Mouse (Mus musculus) ZHBTc4 (cell line): ENCODE data around the gene Rara.
"Not testable (repeated sequence)": the region's sequence is repeated elsewhere in the genome, so short reads cannot be mapped to it uniquely, and the experiment has no call there.

Experiments used
- DNase-seq: peaks from one replicate; pipeline ENCODE4 v3.0.0-alpha.2; 2011; ENCODE audit warnings: low read depth, low spot score

Gene Rara

DNA sequence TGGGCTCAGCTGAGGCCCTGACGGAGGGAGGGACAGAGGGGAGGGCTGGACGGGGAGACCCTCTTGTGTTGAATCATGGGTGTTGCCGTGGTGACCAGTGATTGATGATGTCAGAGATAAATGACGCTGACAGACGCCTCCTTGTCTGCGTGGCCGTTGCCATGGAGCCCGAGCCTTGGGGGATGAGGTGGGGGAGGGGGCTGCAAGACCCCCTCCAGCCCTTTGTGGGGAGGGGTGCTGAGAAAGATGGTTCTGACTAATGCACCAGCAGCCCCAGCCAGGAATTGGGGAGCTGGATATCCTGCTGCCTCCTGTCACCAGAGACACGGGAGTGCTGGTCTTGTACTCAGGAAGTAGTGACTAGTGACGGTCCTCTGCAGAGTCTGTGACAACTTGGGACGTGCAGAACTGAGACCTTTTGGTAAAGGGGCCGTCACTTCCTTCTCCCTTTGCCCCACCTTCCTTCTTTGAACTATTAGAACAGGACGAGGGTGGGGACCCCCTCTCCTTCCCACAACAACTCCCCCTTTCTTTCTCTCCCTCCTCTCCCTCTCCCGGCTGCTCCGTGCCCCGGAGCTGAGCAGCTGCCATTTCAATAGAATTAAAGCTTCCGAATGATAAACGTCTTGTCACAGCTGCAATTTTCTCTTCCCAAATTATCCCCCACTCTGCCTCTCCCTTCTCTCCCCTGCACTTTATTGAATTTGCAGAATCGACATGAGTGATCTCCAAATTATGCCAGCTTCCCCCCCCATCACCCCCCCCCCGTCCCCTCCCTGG, 41.3 kb downstream of the Rara start:
- DNase-seq, result no peak

DNA sequence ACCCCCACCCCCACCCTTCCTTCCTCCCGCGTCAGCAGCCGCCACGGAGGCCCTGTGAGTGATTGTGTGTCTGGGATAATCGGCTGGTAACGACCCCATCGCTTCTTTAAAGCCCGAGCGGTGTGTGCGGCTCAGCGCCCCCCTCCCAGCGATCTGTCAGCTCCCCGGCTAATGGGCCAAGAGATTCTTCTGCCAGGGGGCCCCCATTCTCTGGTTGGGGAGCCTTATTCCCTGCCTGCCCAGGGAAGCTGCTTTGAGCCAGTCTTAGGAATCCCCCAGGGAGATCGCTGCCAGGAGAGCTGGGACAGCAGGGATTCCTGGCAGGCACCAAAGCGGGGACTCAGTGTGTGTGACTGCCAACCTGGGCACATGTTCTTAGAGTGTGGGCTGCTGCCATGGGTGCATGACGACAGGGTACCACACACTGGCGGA, 41.9 kb downstream of the Rara start:
- no peak for DNase-seq

DNA sequence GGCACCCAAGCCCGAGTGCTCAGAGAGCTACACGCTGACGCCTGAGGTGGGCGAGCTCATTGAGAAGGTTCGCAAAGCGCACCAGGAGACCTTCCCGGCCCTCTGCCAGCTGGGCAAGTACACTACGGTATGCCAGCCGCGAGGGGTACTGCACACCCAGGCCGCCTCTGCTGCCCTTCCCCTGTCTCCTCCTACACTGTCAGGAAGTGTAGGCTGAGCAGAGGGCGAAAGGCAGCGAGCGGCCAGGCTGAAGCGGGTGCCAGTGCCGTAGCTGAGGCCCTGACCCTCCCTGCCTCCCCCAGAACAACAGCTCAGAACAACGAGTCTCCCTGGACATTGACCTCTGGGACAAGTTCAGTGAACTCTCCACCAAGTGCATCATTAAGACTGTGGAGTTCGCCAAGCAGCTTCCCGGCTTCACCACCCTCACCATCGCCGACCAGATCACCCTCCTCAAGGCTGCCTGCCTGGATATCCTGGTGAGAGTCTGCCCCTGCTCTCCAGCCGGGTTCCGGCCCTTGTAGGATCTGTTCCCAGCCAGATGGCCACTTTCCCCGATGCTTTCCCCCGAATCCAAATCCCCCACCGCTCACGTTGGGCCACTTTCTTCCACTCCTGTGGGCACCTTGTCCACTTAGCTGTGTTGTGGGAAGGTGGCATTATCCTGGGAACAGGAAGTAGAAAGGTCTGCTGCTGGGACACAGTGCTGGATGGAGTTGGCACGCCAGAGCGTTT, 42.7 kb downstream of the Rara start:
- no peak for DNase-seq

DNA sequence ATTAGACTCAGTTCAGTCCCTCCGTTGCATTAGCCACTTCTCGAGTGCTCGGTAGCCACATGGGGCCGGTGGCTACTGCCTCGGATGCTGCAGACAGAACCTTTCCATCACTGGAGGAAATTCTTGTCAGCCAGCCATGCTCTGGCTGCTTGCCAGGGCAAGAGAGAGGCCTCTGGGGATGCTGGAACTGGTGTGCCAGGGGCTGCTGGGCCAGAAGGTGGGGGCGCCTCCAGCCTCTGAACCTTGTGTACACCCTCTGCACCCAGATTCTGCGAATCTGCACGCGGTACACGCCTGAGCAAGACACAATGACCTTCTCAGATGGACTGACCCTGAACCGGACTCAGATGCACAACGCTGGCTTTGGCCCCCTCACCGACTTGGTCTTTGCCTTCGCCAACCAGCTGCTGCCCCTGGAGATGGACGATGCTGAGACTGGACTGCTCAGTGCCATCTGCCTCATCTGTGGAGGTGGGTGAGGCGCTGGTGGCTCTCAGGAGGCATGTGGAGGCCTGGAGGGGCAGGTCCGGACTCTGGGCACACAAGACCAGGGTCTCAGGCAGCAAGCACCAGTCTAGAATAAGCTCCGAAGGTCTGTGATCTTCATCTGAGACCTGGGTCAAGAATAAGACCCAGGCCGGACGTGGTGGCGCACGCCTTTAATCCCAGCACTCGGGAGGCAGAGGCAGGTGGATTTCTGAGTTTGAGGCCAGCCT, 43.9 kb downstream of the Rara start:
- no peak for DNase-seq

DNA sequence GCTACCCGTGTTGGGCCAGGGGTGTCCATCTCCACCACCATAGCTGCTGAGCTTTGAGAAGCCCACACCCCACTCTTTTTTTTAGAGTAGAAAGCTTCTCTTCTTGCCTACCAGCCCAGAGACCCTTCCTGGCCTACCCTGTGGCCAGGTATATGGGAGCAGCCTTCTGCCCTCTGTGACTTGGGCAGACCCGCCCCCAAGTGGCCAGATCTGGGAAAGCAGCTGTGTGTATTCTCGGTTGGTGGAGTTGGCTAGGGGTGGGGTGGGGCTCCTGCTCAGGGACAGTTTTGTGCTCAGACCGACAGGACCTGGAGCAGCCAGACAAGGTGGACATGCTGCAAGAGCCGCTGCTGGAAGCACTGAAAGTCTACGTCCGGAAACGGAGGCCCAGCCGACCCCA, 44.6 kb downstream of the Rara start:
- peak; percentile 90 for DNase-seq

DNA sequence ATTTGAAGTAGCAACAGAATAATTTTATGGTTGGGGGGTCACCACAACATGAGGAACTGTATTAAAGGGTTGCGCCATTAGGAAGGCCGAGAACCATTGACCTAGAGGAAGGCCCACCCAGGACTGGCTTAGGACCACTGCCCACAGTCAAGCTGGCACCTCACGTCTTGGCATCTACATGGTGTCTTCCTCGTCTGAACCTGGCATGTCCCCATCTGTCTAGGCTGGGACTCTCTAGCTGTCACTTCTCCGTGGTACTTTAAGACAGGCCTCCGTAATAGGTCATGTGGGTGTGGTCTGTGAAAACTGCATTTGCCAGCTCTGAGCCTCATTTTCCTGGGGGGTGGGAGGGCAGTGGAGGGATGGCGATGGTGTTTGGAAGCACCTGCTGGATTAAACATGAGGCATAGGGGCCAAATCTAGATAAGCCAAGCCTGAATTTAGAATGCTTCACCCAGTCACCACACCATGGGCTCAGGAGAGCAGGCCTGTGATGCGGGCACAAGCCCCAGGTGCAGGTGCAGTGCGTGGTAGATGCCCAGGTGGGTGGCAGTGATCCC, 45.3 kb downstream of the Rara start:
- no peak for DNase-seq

DNA sequence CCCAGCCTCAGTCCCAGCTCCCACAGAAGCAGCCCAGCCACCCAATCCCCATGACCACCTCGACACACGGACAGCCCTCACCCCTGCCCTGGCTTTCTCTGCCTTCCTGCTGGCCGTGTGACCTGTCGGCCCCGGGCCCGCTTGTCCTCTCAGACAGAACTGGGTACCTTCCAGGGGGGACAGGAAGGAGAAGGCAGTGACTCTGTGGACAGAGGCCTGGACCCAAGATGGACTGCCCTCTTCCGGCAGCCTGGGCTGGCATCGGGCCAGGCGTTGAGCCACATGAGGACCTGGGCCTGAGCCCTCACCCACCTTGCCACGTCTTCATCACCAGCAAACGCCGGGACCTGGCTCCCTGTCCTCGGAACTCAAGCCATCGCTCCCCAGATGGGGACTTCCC, 46.0 kb downstream of the Rara start:
- DNase-seq, result no peak

DNA sequence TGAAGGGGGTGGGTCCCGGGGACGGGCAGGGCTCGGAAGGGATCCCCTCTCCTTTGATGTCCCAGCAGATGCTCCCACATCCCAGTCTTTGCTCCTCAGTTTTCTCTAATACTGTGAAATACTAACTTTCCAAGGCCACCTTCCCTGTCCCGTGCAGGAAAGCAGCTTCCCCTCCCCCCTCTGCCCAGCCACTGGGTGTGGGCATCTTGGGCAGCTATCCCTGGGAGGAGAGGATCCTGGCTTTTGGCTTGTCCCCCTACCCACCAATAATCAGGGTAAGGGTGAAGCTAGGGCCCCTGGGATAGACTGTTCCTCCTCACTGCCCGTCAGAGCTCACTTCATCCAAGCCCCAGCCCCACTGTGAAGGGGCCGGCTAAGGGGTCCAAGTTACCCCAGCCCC, 46.6 kb downstream of the Rara start:
- no peak for DNase-seq

DNA sequence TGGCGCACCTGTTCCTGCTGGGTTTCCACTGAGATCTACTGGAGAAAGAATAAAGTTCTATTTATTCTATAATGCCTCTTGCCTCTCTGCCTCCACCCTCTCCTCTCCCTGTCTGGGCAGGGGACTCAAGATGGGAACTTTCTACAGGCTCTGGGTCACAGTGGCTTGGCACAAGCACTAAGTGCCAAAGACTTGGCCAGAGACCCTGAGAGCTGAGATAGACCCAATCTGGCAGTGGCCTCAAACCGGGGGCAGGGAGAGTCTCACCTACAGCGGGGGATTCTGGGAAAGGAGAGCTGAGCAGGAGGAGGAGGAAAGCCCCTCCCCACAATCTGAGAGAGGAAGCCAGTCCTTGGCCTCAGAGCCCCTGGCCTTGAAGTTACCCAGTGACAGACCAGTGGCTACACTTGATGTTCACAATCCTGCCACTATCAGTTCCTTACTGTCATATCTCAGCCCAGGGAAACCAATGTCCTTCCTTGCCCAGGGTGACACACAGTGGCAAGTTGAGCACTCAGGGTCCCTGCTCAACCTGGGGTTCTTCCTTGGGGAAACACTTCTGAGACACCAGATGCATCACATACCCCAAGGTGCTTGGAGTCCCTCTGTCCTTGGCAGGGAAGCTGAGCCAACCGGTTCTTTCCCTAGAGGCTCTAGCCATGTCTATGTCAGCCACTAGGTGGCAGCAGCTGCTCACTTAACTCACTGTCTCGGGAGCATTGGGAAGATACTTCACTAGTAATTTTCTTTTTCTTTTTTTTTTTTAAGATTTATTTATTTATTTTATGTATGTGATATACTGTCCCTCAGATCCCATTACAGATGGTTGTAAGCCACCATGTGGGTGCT, 47.5 kb downstream of the Rara start:
- peak; percentile 85 for DNase-seq

DNA sequence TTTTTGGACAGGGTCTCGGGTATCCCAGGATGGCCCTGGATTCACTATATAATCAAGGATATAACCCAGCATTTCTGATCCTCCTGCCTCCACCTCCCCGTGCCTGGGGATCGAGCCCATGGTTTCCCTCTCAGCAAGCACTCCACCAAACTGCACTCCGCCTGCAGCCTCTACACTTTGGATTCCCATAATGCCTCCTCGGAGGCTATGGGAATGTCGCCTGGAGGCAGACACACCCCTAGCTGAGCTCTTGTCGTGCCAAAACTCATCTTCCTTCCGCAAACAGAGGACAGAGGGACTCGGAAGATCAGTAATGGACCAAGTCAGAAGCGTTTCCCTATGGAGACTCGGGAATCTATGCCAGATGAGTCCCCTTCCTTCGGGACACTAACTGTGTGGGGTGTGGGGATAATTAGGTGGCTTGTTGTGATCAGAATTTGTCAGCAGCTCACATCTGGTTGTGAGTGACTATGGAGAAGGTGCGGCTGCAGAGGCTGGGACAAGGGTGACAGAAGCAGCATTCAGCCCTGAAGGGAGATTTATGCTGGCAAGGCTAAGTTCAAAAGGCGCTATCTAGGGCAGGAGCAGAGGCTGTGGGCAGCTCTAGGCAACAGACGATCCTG, 51.0 kb downstream of the Rara start:
- DNase-seq, result peak; percentile 70

DNA sequence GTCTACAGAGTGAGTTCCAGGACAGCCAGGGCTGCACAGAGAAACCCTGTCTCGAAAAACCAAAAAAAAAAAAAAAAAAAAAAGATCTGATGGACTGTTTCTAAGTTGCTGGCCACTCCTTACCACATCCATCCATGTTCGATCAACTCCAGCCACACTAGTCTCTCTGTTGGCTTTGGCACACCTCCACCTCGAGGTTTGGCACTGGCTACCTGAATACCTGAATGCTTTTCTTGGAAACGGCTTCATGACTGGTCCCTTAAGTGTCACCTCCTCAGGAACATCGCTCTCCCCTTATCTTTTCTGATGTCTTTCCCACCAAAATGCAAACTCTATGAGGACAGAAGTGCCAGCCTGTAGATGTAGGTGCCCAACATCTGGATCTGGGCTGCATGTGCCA, 51.7 kb downstream of the Rara start:
- no peak for DNase-seq

DNA sequence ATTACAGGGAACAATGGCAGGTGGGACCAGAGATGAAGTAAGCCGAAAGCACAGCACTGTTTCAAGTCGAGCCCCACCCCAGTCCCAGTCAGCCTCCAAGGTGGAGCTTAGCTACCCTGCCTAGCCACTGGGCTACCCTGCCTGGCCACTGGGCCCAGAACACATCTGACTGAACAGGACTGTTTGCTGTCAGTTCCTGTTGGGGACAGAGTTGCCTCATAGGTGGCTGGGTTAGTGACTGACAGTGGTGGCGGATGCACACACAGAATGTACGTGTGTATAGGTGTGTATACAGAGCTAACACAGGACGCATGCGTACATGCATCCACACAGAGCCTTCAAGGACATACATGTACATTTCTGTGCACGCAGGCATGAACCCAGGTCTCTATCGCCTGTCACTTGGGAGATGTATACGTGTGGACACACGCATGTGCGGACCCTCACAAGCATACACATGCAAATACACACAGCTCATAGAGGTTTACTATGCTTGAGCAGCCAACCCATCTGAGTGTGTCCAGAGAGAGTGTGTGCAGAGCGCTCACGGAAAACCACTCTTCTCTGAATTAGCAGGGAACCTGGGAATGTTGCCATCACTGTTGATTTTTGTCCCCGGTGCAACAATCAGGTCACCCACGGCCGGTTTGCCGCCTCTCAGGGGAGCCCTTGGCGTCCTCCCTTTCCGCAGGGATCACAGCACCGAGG, 53.8 kb downstream of the Rara start:
- DNase-seq, result peak; percentile 48

DNA sequence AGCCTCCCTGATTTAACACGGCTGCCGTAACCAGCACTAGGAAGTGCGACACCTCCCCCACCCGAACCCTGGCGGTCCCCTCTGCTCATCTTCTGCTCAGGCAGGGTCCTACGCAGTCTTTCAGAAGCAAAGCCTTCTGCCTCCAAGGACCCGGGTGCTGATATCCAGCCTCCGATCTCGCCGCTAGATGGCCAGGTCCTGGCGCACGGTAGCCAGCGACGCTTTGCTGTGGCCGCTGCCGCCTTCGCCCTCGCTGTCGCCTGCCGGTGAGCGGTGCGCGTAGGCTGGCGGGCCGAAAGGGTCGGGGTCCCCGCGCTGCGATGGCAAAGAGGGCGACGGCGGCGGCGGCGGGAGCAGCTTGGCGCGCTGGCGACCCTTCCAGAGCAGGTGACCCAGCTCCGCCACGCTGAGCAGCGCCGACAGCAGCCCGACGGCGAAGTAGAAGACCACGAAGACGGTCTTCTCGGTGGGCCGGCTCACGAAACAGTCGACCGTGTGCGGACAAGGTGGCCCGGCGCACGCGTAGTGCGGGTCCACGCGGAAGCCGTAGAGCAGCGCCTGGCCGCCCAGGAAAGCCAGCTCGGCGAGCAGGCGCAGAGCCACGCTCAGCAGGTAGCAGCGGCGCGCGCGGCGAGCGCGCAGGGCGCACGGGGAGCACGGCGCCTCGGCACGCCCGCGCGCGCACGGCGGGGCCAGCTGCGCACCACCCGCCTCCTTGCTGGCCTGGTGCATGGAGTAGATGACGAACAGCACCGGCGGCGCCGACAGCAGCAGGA, 54.6 kb downstream of the Rara start:
- peak; percentile 86 for DNase-seq

DNA sequence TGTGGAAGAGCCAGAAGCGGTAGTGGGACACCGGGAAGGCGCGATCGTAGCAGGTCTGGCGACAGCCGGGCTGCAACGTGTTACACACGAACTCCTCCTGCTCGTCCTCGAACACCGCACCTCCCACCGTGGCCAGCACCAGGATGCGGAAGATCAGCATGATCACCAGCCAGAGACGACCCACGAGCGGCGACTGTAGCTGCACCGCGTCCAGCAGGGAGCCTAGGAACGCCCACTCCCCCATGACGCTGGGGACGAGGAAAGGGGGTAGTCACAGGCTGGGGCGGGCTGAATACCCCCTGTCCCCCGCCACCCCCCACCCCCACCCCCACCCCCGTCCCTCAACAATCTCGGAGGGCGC, 55.1 kb downstream of the Rara start, which contains the start of gene Gjd3:
Gene Gjd3 (minus strand): TSS at position 244 of the 361 bp plus-strand sequence.
- DNase-seq, result no peak

DNA sequence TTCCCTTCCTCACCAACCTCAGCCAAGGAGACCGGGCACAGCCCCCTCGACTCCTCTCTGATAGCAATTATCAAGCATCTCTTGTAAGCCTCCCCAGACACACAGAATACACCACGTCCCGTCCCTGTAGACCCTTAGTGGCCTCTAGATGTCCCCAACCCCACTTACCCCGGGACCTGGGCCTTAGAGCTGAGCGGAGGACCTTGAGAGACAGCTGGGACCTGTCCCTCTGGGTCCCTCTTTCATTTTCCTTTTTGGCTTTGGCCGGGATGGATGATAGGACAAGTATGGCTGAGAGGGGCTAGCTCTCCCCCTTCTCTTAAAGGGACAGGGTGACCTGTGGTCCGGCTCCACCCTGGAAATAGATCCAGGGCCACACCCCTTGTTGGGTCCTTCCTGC, 55.9 kb downstream of the Rara start:
- no peak for DNase-seq

DNA sequence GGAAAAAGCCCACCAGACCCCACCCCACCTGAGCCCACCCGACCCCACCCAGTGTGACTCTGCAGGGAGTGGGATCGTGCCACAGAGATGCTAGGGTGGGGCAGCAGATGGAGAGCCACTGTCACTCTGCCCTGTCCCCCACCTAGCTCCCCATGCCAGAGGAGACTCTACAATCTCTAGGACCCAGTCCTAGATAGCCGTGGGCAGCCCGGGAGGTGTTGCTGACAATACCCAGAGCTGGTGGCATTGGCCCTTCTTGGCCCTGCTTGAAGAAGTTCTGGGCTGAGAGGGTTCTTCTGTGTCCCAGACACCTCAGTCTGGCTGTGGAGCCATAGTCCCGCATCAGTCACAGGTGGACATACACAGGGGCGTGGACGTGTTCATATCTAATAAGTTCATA, 57.9 kb downstream of the Rara start:
- no peak for DNase-seq

DNA sequence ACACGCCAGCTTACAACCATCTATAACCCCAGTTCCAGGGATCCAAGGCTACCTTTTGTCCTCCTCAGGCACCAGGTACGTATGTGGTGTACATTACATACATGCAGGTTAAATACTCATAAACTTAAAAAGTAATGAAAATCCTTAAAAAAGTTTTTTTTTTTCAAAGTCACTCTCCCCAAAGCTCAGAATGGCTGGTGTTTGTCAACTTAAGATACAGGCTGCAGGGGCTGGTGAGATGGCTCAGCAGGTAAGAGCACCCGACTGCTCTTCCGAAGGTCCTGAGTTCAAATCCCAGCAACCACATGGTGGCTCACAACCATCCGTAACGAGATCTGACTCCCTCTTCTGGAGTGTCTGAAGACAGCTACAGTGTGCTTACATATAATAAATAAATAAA, 60.6 kb downstream of the Rara start:
- DNase-seq, result not testable (repeated sequence)

DNA sequence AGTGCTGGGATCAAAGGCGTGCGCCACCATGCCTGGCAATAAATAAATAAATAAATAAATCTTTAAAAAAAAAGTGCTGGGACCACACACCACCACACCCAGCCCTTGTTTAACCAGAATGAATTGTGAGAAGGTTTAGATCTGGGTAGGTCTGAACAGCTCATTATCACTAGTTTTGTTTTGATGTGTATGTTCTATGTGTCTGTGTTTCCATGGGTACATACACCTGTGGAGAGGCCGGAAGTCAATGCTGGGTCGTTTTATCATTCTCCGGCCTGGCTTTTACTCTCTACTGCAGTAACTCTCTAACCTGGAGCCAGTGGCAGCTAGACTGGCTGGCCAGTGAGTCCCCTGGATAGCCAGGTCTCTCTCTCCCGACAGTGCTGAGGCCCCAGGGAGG, 63.2 kb downstream of the Rara start:
- no peak for DNase-seq

DNA sequence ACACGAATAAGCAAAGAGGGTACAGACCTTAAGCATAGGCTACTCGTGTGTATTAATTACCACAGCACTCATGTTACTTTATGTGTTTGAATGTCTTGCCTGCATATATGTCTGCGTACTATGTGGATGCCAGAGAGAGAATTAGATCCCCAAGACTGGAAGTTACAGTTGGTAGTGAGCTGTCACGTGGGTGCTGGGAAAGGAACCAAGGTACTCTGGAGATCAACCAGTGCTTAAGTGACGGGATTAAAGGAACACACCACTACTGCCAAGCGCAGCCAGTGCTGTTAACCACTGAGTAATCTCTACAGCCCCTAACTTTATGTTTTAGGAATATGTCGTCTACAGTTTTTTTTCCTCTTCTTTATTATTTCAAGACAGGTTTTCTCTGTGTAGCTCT, 68.4 kb downstream of the Rara start:
- no peak for DNase-seq
